Mouse (Mus musculus): ENCODE measurements at regions not wholly inside any gene's neighbourhood (a gene's known extent, or its start where the extent isn't known, plus 50 kb on each side); places are given as distances from the start of the nearest gene placed in this dataset.
A peak's percentile ranks its signal among the peaks of the same experiment; 100 is the strongest.

- no peak for DNase-seq
- intact Hi-C loops (cut with DNase I): no loop called here
These were observed 260.1 kb upstream of the Pabpc6 start for GRCm38 (mm10) chr17:9929448-9930088.

- no peak for DNase-seq
- intact Hi-C loops (cut with DNase I): no loop called here
These were observed 258.2 kb upstream of the Pabpc6 start for GRCm38 (mm10) chr17:9927724-9928123.

- intact Hi-C loops (cut with DNase I): no loop called here
- DNase-seq: no peak
These were observed 256.8 kb upstream of the Pabpc6 start for GRCm38 (mm10) chr17:9926308-9926707.

- DNase-seq: no peak
- intact Hi-C loops (cut with DNase I): loop anchor here (1.0 kb wide), 1 partner anchor 173 kb away; no protein-coding TSS in a partner anchor
These were observed 251.8 kb upstream of the Pabpc6 start for GRCm38 (mm10) chr17:9921326-9921725.

- intact Hi-C loops (cut with DNase I): no loop called here
- no peak for DNase-seq
These were observed 247.5 kb upstream of the Pabpc6 start for GRCm38 (mm10) chr17:9917031-9917430.

- no peak for DNase-seq
- intact Hi-C loops (cut with DNase I): no loop called here
These were observed 241.3 kb upstream of the Pabpc6 start for GRCm38 (mm10) chr17:9910856-9911255.

- intact Hi-C loops (cut with DNase I): no loop called here
- no peak for DNase-seq
These were observed 237.6 kb upstream of the Pabpc6 start for GRCm38 (mm10) chr17:9907077-9907476.

- intact Hi-C loops (cut with DNase I): no loop called here
- no peak for DNase-seq
These were observed 236.3 kb upstream of the Pabpc6 start for GRCm38 (mm10) chr17:9905501-9906462.

GRCm38 (mm10) chr17:9904525-9904991 is 235.0 kb upstream of the Pabpc6 start:
- intact Hi-C loops (cut with DNase I): loop anchor here (5.0 kb wide), 1 partner anchor 293 kb away; no protein-coding TSS in a partner anchor
- DNase-seq: no peak

GRCm38 (mm10) chr17:9903313-9903712 is 233.8 kb upstream of the Pabpc6 start:
- intact Hi-C loops (cut with DNase I): loop anchor here (5.0 kb wide), 1 partner anchor 294 kb away; no protein-coding TSS in a partner anchor
- no peak for DNase-seq

- no peak for DNase-seq
- intact Hi-C loops (cut with DNase I): no loop called here
These were observed 227.4 kb upstream of the Pabpc6 start for GRCm38 (mm10) chr17:9896964-9897363.

GRCm38 (mm10) chr17:9895686-9896082 is 226.2 kb upstream of the Pabpc6 start:
- peak in 1 of 2 experiments; percentile 62 for DNase-seq
- intact Hi-C loops (cut with DNase I): loop anchor here (2.0 kb wide), 1 partner anchor 597 kb away; no protein-coding TSS in a partner anchor

GRCm38 (mm10) chr17:9894828-9895685 is 225.5 kb upstream of the Pabpc6 start:
- DNase-seq: peak; percentile 56 to 67
- intact Hi-C loops (cut with DNase I): loop anchor here (2.0 to 5.0 kb wide), 3 partner anchors 187 to 598 kb away; partner anchors contain the start of gene Qk

GRCm38 (mm10) chr17:9893966-9894365 is 224.4 kb upstream of the Pabpc6 start:
- intact Hi-C loops (cut with DNase I): loop anchor here (2.0 to 5.0 kb wide), 3 partner anchors 188 to 599 kb away; partner anchors contain the start of gene Qk
- DNase-seq: peak in 1 of 2 experiments; percentile 38

- no peak for DNase-seq
- intact Hi-C loops (cut with DNase I): loop anchor here (5.0 kb wide), 2 partner anchors 190 to 425 kb away; partner anchors contain the start of gene Qk
These were observed 223.3 kb upstream of the Pabpc6 start for GRCm38 (mm10) chr17:9892776-9893175.

GRCm38 (mm10) chr17:9892141-9892540 is 222.6 kb upstream of the Pabpc6 start:
- intact Hi-C loops (cut with DNase I): loop anchor here (5.0 kb wide), 2 partner anchors 190 to 425 kb away; partner anchors contain the start of gene Qk

GRCm38 (mm10) chr17:9888494-9888893 is 219.0 kb upstream of the Pabpc6 start:
- DNase-seq: no peak
- intact Hi-C loops (cut with DNase I): loop anchor here (2.0 kb wide), 1 partner anchor 130 kb away; no protein-coding TSS in a partner anchor

More at GRCm38 (mm10) chr17:9892141-9892540, 222.6 kb upstream of the Pabpc6 start:
- no peak for DNase-seq

GRCm38 (mm10) chr17:9885110-9885509 is 215.6 kb upstream of the Pabpc6 start:
- intact Hi-C loops (cut with DNase I): no loop called here
- no peak for DNase-seq

- DNase-seq: no peak
- intact Hi-C loops (cut with DNase I): no loop called here
These were observed 213.2 kb upstream of the Pabpc6 start for GRCm38 (mm10) chr17:9882639-9883226.
